Mouse (Mus musculus) left cerebral cortex, postnatal 4 days (tissue): ENCODE measurements at regions not wholly inside any gene's neighbourhood (a gene's known extent, or its start where the extent isn't known, plus 50 kb on each side); places are given as distances from the start of the nearest gene placed in this dataset.
A peak's percentile ranks its signal among the peaks of the same experiment; 100 is the strongest.
"Not testable (repeated sequence)": the region's sequence is repeated elsewhere in the genome, so short reads cannot be mapped to it uniquely, and the experiment has no call there.

Experiments used
- DNase-seq: peaks from one replicate; pipeline ENCODE4 v3.0.0-alpha.2; 2022
- intact Hi-C: fragments of 180-260 bp; cut with DNase I; formaldehyde crosslinking; loops from one replicate; pipeline ENCODE4 v1.15.1; 2025

DNA sequence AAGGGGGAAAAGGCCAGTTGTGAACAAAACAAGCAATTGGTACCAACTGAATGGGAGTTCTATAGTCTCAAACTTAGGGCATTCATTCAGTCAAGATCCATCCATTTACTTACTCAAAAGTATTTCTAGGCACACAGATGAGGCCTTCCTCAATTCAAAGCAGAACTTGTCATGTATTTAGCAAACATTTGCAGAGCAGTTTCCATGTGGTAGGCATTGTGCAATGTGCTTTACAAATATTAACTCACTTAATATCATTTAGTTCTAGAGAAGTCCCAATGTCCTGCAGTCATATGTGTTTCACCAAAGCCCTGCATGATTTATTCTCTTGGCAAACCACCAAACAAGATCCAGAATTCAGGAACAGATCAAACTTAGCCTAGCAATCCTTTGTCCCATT is 148.8 kb upstream of the Rps6ka3 start:
- intact Hi-C loops = no loop called here
- no peak for DNase-seq

DNA sequence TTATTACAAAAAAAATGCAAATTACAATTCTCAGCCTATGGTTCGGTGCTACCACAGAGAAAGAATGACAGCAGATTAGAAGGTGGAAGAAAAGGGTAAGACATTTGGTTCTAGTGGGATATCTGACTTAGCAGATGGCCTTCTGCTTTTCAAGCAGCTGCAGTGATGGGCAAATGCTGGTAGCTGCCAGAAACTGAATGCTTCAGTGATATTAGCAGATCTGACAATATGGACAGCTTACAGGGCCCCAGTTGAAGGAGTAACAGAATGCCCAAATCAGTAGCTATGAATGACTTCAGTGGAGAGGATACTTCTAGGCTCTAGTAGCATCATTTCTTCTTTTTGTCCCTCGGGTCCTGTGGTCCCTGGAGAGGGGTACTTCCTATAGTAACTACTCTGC is 143.9 kb upstream of the Rps6ka3 start:
- intact Hi-C loops = no loop called here

DNA sequence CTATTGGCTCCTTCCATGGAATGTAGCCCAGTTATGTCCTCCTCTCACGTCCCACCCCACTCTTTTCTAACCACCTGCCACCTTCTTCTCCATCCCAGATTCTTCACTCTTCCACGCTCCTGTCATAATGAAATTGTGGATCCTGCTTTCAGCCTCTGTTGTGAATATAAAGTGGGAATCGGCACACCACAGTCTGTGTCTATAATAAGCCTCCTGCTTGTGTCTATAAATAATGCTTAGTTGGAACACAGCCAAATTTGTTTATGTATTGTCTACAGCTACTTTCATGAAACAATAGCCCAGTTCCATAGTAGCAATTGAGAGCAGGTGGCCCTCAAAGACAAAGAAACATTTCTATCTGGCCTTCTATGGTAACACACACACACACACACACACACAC is 137.5 kb upstream of the Rps6ka3 start:
- intact Hi-C loops = no loop called here

More for the DNA sequence above, 143.9 kb upstream of the Rps6ka3 start:
- DNase-seq = peak; percentile 12

DNA sequence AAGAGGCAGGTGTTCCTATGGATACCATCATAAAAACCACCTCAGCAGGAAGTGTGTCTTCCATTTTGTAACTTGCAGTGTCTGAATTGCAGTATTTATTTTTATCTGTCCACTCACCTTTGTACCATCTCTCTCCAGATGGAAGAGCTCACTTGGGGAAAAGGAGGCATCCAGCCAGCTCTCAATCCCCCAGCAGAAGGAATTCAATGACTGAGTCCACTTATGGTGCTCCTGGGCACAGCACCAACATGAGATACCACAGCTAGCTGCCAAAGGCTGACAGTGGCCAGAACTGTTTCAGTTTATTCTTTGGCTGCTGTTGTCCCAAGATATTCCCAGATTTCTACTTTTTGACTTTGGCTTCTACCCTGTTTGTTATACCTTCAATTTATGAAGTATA is 136.6 kb upstream of the Rps6ka3 start:
- DNase-seq = peak; percentile 60
- intact Hi-C loops = no loop called here

More for the DNA sequence above, 137.5 kb upstream of the Rps6ka3 start:
- DNase-seq = no peak

DNA sequence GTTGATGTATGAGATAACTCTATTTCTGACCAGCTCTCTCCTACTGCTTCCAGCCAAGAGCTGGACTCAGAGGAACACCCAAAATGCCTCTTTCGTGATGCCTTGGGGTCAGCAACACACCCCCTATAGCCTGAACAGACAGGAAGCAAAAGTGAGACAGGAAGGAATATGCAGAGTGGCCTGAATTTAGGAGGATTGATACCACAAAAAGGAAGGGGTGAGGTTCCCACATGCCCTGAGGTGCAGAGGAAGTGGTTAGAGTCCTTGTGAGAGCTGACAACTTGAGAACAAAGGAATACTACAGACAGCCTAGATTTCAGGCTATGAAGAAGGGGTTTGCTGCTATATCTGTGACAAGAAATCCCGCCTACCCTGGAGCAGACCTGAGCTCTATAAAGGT is 129.6 kb upstream of the Rps6ka3 start:
- DNase-seq = no peak
- intact Hi-C loops = no loop called here

DNA sequence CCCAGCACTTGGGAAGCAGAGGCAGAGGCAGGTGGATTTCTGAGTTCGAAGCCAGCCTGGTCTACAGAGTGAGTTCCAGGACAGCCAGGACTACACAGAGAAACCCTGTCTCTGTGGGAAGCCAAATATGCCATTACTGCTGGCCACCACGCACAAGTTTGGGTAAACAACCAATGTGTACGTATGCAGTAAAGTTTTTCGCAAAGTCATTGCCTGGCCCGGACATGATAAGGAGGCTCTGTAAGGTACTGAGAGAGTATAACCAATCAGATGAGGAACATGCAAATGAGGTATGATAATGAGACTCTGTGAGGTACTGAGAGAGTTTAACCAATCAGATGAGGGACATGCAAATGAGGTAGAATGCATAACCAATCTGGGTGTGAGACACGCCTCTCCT is 99.5 kb upstream of the Rps6ka3 start:
- DNase-seq, intact Hi-C loops: not testable (repeated sequence)

DNA sequence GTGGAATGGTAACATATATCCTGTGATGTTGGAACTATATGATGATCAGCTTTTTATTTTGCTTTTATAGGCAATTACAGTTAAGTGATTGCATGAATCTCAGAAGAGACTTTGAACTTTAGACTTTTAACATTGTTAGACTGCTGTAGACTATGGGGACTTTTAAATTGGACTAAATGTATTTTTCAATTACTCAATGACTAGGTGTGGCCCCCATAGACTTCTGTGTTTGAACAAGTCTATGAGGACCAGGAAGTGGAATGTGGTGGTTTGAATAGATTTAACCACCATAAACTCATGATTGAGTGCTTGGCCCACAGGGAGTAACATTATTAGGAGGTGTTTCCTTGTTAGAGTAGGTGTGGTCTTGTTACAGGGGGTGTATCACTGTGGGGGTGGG is 93.9 kb upstream of the Rps6ka3 start:
- no peak for DNase-seq
- intact Hi-C loops = no loop called here

DNA sequence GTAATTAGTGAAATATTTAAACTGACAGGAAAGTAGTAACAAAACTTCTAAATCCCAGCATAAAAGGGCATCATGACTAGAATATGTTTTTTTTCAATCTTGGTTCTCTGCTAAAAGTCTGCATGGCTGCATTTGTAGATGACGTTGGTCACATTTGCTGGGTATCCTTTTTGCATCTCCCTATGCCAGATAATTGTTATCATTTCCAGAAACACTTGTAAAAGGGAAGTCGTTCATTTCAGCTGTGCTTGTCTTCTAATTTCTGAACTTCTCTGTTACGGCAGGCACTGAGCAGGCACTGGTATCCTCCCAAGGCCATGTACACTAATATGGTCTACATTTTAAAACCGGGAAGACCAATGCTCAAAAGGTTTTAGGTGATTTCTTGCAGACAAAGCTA is 69.6 kb upstream of the Rps6ka3 start:
- intact Hi-C loops = no loop called here
- no peak for DNase-seq

DNA sequence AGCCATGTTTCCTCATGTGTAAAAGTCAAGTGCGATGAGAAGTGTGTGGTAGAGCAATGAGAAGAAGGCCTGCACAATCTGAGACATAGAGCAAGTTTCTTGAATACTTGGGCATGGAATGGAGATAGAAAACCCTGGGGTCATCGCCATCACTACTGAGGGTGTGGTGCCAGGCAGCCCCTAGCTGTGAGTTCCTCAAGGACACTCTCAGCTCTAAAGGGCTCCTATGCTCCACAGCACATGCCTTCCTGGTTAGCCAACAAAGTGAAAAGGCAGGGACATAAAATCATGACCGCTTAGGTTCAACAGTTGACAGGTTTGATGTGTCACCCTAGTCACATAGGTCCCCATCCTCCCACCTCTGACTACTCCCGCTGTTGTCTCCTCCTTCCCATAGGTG is 66.8 kb upstream of the Rps6ka3 start:
- intact Hi-C loops = no loop called here
- no peak for DNase-seq

DNA sequence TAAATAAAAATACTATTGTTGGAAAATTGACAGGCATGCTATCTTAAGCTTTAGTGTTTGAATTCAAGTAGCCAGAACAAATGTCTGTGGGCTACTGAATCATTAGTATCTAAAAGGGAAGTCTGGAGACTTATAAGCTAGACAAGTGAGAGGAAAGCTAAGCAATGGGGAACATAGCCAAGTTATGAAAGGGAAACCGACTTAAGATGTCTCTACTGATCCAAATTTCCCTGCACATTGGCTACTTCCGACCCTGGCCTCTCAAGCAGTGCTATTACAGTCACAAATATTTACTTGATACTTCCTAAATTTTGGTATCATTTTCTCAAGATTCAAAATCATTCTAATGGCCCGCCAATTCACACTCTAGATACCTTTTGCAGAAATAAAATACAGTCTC is 65.4 kb upstream of the Rps6ka3 start:
- no peak for DNase-seq
- intact Hi-C loops = no loop called here

DNA sequence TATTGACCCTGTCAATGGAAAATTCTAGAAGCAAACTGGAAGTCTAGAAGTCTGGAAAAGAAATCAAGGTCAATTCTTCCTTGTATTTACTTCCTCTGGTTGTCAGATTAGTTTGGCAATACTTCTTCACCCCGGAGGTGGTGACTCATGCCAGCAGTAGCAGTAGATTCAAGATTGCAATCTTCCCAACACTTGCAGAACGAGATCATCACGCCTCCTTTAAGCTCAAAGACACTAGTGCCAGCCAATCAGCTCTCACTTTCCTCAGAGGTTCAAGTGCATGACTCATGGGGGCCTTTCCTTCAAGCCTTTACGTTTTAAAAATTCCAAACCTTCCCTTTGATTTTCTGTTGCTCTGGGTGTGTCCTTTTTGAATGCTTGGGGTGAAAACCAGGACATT is 64.9 kb upstream of the Rps6ka3 start:
- DNase-seq = no peak
- intact Hi-C loops = no loop called here

DNA sequence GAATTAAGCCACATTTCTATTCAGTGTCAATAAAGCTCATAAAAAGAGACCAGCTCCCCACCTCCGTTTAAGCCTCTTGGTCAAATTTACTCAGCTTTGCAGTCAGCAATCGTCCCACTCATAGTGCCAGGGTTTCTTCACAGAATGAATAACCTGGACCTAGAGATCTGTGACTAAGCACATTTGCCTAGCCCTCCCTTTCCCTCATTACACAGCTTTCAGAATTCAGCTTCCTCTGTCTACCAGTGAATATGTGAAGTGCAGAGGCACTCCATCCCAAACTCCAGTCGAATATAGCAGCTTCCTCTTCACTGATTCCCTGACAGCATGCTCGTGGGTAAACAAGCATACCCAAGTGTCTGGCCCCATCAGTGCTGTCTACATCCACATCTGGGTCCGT is 54.3 kb upstream of the Rps6ka3 start:
- DNase-seq = no peak
- intact Hi-C loops = no loop called here

DNA sequence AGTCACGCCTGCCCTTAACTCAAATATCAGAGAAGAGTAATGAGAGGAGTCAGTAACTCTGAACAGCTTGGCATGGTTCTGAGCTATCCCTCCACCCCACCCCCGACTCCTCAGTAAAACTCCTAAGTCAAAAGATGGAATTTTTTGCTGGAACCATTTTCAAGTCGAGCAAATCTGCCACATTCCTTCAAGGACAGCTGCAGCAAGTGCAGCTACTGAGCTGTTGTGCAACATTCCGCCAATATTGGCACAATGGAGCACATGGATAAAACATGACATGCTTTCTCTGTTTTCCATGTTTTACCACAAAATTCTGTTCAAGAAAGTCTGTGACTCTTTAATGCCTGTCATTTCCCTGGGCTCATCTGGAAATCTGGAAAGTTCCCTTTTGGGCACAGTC is 53.1 kb upstream of the Rps6ka3 start:
- intact Hi-C loops = no loop called here
- no peak for DNase-seq

DNA sequence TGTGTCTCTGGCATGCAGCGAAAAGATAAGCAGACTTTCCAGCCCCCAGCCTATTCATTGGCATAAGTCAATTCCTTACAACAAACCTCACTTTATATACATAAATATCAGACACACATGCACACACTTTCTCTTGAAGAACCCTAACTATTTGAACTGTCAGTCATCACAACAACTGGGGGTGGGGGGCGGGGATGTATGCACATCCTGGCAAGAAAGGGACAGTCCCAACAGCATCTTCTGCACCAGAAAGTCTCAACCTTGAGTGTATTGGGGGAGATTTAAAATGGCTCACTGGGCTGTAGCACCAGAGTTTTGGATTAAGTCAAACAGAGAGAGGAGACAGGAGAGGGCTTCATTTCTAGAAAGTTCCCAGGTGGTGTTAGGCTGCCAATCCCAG is 50.4 kb upstream of the Rps6ka3 start:
- intact Hi-C loops = no loop called here
- no peak for DNase-seq
